Mouse (Mus musculus) kidney, embryonic 15.5 days (tissue): ENCODE data around the gene Syne2. TPM values are rescaled to one million over a fixed set of nuclear protein-coding genes. Genes with fewer than 3 reads are reported as not detected.

ENCODE experiments used
- ATAC-seq: fragments of 200-750 bp; cut with Nextera tagmentation; replicated peaks from 2 replicates; pipeline ENCODE4 v1.8.0; 2017; ENCODE audit warnings: moderate TSS enrichment; ENCODE audit not compliant: low FRiP score
- H3K27ac ChIP-seq: fragments of 300-500 bp; sonication (generic); 2 replicates; pipeline ENCODE4 v1.5.1; 2015; ENCODE audit warnings: mild to moderate bottlenecking, inconsistent platforms
- H3K27me3 ChIP-seq: fragments of 300-500 bp; sonication (generic); 2 replicates; pipeline ENCODE4 v1.6.1; 2015; ENCODE audit warnings: inconsistent platforms
- H3K36me3 ChIP-seq: fragments of 300-500 bp; sonication (generic); 2 replicates; pipeline ENCODE4 v1.6.1; 2015; ENCODE audit warnings: inconsistent platforms
- H3K4me1 ChIP-seq: fragments of 300-500 bp; sonication (generic); 2 replicates; pipeline ENCODE4 v1.6.1; 2015; ENCODE audit warnings: inconsistent platforms
- H3K4me2 ChIP-seq: fragments of 300-500 bp; sonication (generic); 2 replicates; pipeline ENCODE4 v1.6.1; 2015; ENCODE audit warnings: moderate library complexity, mild to moderate bottlenecking, inconsistent platforms
- H3K4me3 ChIP-seq: fragments of 300-500 bp; sonication (generic); replicated peaks from 2 replicates; pipeline ENCODE4 v1.5.1; 2015; ENCODE audit warnings: mild to moderate bottlenecking, inconsistent platforms
- H3K9ac ChIP-seq: fragments of 300-500 bp; sonication (generic); 2 replicates; pipeline ENCODE4 v1.6.1; 2015; ENCODE audit warnings: mild to moderate bottlenecking, inconsistent platforms
- H3K9me3 ChIP-seq: fragments of 300-500 bp; sonication (generic); replicated peaks from 2 replicates; pipeline ENCODE4 v1.6.1; 2016; ENCODE audit warnings: inconsistent platforms
- WGBS: fragments of 180-500 bp; shearing (Covaris S2); methylation state at CpG from one replicate; pipeline ENCODE4 v1.1.7; 2015; ENCODE audit warnings: mixed read lengths; 5-methylcytosine and 5-hydroxymethylcytosine counted together
- polyA plus RNA-seq: library from polyadenylated mRNA; unstranded; fragments of >200 nt; fragmentation: Nextera tagmentation; extraction: Ambion mirVana; gene quantifications from 2 replicates; pipeline ENCODE4 v1.2.1, GENCODE M21; 2015

Gene Syne2
- polyA plus RNA-seq, 1 experiment from 2014 or later, result 60.9 TPM

DNA sequence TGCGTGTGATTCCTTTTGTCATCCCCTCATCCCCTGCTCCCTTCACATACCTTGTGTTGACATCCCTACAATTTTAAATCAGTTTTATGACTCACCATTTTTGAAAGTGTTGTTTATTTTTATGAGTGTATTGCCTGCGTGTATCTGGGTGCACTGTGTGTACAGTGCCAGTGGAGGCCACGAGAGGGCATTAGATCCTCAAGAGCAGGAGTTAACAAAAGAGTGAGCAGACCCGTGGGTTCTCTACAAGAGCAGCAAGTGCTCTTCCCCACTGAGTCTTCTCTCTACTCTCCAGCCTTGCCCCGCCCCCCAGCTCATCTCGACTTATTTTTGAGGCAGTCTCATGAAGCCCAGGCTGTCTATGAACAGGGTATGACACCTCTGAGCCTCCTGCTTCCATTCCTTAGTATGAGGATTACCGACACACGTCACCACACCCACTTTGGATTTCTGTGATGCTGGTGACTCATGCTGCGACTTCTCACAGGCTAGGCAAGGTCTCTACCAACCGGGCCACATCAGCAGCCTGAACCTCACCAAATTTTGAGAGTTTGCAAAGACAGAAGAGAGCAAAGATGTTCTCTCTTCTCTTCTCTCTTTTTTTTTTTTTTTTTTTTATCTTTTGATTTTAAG is 174.4 kb downstream of the Syne2 start:
- Histone ChIP-seq H3K27me3 (no peaks in the 10 kb centered on the region), H3K36me3 (peaks cover 76% of the 10 kb centered on the region), H3K9ac (no peak overlapping the region), H3K27ac (no peak overlapping the region), H3K4me1 (no peaks in the 10 kb centered on the region), H3K4me2 (no peak overlapping the region), H3K4me3 (no peak overlapping the region), H3K9me3 (no peaks in the 10 kb centered on the region)
- WGBS, result 87% methylated on average over 10 of the region's 10 CpGs
- no peak for ATAC-seq

DNA sequence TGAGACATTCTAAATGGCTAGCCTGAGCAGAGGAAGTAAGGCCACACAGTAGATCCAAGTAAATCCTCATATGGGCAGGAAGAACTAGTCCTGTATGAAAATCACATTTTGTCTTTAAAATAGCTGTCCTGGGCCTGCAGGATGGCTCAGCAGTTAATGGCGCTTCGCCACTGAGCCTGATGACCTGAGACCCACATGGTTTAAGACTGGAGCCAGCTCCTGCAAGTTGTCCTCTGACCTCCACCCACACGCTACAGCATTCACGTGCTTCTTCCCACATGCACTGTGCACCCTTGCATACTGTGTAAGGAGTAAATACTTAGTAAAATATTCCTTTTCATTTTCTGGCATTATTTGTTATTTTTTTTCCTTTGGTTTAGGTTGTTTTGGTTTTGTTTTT is 175.0 kb downstream of the Syne2 start:
- no peak overlapping the region for H3K4me3 ChIP-seq
- H3K4me2 ChIP-seq, result no peak overlapping the region
- H3K4me1 ChIP-seq, result no peaks in the 10 kb centered on the region
- 86% methylated on average over 4 of the region's 4 CpGs for WGBS
- H3K27me3 ChIP-seq, result no peaks in the 10 kb centered on the region
- no peak overlapping the region for H3K27ac ChIP-seq
- peaks cover 76% of the 10 kb centered on the region for H3K36me3 ChIP-seq
- ATAC-seq, result no peak
- no peaks in the 10 kb centered on the region for H3K9me3 ChIP-seq
- H3K9ac ChIP-seq, result no peak overlapping the region

DNA sequence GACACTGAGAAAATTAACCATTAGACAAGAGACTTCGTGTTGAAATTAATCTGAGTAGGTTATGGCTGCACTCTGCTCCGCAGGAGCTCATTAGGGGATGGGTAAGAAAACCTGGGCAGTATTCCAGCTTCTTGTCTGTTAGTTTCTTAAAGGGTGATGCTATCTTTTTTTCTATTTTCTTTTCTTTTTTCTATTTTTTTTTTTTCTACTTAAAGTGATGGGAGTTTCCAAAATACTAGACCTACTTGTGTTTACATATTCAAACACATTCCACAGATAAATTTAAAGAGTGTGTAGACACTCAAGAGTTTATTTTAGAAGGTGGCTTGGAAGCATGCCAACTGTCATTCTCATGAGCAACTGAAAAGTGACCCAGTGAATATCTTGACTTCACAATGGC is 177.2 kb downstream of the Syne2 start:
- H3K4me2 ChIP-seq, result no peak overlapping the region
- no peak overlapping the region for H3K27ac ChIP-seq
- H3K9ac ChIP-seq, result no peak overlapping the region
- H3K9me3 ChIP-seq, result no peaks in the 10 kb centered on the region
- 0 out of 2 replicates have a peak, but pooled peaks cover 5% of the 10 kb centered on the region for H3K4me1 ChIP-seq
- H3K36me3 ChIP-seq, result peaks cover 61% of the 10 kb centered on the region
- WGBS, result 44% methylated on average over 2 of the region's 2 CpGs
- H3K27me3 ChIP-seq, result no peaks in the 10 kb centered on the region
- H3K4me3 ChIP-seq, result no peak overlapping the region
- no peak for ATAC-seq

DNA sequence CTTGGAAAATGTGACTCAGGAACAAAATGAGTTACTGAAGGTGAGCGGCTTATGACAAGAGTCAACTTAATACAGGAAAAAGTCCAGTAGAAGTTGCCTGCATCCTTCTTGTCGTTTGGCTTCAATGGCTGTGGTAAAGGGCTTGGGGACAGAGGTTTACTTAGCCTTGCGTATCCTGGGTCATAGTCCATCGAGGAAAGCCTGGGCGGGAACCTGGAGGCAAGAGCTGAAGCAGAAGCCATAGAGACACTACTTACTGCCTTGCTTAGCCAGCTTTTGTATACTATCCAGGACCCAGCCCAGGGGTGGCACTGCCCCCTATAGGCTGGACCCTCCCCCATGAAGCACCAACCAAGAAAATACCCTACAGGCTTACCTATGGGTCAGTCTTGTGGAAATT is 179.6 kb downstream of the Syne2 start:
- Histone ChIP-seq H3K9me3 (no peaks in the 10 kb centered on the region), H3K27ac (no peak overlapping the region), H3K4me1 (0 out of 2 replicates have a peak, but pooled peaks cover 5% of the 10 kb centered on the region), H3K9ac (no peak overlapping the region), H3K36me3 (peaks cover 59% of the 10 kb centered on the region), H3K4me3 (no peak overlapping the region), H3K4me2 (no peak overlapping the region), H3K27me3 (no peaks in the 10 kb centered on the region)
- WGBS, result 86% methylated on average over 5 of the region's 5 CpGs
- no peak for ATAC-seq

DNA sequence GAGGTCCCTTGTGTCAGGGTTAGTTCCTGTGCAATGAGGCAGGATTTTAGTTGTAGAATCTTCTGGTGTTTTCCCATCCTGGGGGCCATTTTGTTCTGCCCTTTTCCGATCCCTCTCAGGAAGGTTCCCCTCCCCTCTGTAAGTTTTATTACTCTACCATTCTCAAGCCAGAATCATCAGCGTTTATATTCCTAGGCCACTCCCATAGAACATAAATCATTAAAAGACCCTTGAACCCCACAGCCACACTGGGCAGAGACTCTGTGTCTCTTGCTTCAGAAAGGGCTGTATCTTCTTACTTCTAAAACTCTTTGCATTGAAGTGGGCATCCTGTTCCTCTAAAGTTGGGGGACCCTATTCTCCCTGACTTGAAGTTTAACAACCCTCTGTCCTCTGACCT is 180.5 kb downstream of the Syne2 start:
- peaks cover 58% of the 10 kb centered on the region for H3K36me3 ChIP-seq
- no peak overlapping the region for H3K4me3 ChIP-seq
- H3K9ac ChIP-seq, result no peak overlapping the region
- 30% methylated on average over 2 of the region's 2 CpGs for WGBS
- no peaks in the 10 kb centered on the region for H3K27me3 ChIP-seq
- no peak for ATAC-seq
- H3K9me3 ChIP-seq, result no peaks in the 10 kb centered on the region
- no peak overlapping the region for H3K4me2 ChIP-seq
- H3K27ac ChIP-seq, result no peak overlapping the region
- H3K4me1 ChIP-seq, result 0 out of 2 replicates have a peak, but pooled peaks cover 5% of the 10 kb centered on the region

DNA sequence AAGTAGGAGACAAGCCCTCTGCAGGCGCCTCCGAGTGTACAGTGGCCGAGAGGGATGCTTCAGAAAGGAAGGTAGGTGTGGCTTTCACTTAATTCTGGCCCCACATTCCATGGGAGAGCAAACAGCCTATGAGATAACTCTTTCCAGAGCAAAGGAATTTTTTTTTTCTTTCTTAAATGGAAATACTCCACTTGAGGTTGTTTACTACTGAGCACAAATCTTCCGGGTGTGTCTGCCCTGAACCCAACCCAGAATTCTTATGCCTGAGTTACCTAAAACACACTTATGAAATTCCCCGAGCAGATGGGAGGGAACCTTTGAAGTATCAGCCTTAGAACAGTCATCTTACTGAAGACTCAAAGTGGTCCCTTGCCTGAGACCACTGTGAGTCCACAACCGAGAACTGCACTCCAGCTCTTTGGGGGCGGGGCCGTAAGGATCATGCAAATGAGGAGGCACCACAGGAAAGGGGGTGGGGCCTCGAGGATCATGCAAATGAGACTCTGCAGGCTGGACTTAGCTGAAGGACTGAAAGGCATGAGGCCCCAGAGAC is 186.8 kb downstream of the Syne2 start:
- ATAC-seq, result 0 out of 2 replicates have a peak, but pooled peaks have one; percentile 60
- no peak overlapping the region for H3K4me3 ChIP-seq
- no peak overlapping the region for H3K9ac ChIP-seq
- 51% methylated on average over 9 of the region's 9 CpGs for WGBS
- H3K27me3 ChIP-seq, result no peaks in the 10 kb centered on the region
- H3K9me3 ChIP-seq, result no peaks in the 10 kb centered on the region
- no peak overlapping the region for H3K4me2 ChIP-seq
- no peaks in the 10 kb centered on the region for H3K4me1 ChIP-seq
- no peak overlapping the region for H3K27ac ChIP-seq
- peaks cover 72% of the 10 kb centered on the region for H3K36me3 ChIP-seq

DNA sequence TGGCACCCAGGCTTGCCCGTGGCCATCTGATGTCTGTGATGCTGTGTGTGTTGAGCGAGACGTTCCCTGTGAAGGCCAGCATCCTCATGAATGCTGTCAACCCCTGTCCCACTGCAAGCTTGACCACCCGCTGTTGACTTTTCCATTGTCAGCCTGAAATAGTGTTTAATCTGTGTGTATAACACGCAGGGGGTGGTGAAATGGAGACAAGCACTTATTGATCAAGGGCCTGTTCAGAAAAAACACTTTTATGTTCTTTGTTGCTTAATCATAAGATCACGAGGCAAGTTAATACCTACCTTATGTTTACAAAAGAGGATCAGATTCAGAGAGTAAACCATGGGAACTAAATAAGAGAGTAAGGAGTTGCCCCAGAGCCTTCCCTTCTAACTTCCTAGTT is 191.1 kb downstream of the Syne2 start:
- ATAC-seq, result no peak
- no peak overlapping the region for H3K4me3 ChIP-seq
- no peaks in the 10 kb centered on the region for H3K4me1 ChIP-seq
- no peaks in the 10 kb centered on the region for H3K9me3 ChIP-seq
- H3K36me3 ChIP-seq, result peaks cover 54% of the 10 kb centered on the region
- no peak overlapping the region for H3K27ac ChIP-seq
- no peak overlapping the region for H3K4me2 ChIP-seq
- 81% methylated on average over 6 of the region's 6 CpGs for WGBS
- no peaks in the 10 kb centered on the region for H3K27me3 ChIP-seq
- no peak overlapping the region for H3K9ac ChIP-seq

DNA sequence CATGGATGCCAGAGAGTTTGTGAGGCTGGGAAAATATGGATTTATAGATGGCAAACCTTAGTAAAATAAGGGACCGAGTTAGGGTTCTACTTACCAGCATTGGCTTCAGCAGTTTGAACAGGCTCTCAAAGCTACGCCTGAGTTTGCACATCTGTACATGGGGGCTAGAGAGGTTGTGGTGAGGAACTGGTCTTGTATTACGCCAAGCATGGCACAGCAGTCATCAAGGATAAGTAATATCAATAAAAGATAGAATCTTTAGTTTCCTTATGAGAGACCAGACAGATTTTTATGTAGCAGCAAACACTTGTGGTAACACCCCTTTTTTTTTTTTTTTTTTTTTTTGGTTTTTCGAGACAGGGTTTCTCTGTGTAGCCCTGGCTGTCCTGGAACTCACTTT is 194.9 kb downstream of the Syne2 start:
- Histone ChIP-seq H3K4me1 (no peaks in the 10 kb centered on the region), H3K4me3 (no peak overlapping the region), H3K27me3 (no peaks in the 10 kb centered on the region), H3K9me3 (no peaks in the 10 kb centered on the region), H3K27ac (no peak overlapping the region), H3K4me2 (no peak overlapping the region), H3K9ac (no peak overlapping the region), H3K36me3 (peaks cover 46% of the 10 kb centered on the region)
- 88% methylated on average over 3 of the region's 4 CpGs for WGBS
- ATAC-seq, result no peak

DNA sequence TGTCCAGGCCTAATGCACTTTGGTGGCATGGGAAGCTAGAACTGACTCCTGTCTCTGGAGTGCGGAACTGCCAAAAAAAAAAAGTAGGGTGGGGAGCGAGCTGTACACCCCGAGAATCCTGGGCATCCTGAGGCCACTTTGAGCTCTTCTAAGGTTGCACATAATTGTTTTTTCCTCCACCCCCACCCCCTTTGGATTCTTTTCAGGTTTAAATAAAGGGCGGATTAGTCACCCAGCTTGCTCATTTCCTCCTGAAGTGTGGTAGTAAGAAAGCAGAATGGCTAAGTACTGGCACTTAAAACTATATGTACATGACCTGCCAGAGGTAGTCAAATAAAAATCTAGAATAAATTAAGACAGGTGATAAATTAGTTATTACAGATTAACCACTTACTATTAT is 195.5 kb downstream of the Syne2 start:
- no peak for ATAC-seq
- peaks cover 43% of the 10 kb centered on the region for H3K36me3 ChIP-seq
- H3K27me3 ChIP-seq, result no peaks in the 10 kb centered on the region
- H3K4me3 ChIP-seq, result no peak overlapping the region
- H3K9me3 ChIP-seq, result no peaks in the 10 kb centered on the region
- H3K9ac ChIP-seq, result no peak overlapping the region
- no peak overlapping the region for H3K27ac ChIP-seq
- 61% methylated on average over 4 of the region's 4 CpGs for WGBS
- no peak overlapping the region for H3K4me2 ChIP-seq
- H3K4me1 ChIP-seq, result no peaks in the 10 kb centered on the region

DNA sequence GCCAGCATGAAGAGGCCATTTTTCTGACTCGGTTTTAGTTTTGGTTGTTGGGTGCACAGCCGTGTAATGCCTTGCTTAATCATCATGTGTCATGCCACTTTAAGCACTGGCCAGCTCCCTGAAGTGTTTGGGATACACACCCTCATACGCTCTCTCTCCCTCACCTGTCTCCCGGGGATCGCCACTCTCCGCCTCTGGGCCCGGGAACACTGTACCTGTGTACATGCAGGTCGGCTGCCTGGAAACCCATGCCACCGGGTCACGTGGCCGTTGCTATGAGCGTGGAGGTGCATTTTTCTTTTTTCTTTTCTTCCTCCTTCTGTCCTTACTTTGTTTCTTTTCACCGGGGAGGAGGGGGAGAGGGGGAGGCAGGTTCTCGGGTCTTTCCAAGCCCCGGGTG is 197.1 kb downstream of the Syne2 start:
- H3K4me3 ChIP-seq, result no peak overlapping the region
- H3K9me3 ChIP-seq, result no peaks in the 10 kb centered on the region
- no peaks in the 10 kb centered on the region for H3K4me1 ChIP-seq
- peaks cover 37% of the 10 kb centered on the region for H3K36me3 ChIP-seq
- H3K27ac ChIP-seq, result no peak overlapping the region
- H3K4me2 ChIP-seq, result no peak overlapping the region
- 89% methylated on average over 14 of the region's 15 CpGs for WGBS
- no peak overlapping the region for H3K9ac ChIP-seq
- no peaks in the 10 kb centered on the region for H3K27me3 ChIP-seq
- ATAC-seq, result no peak

DNA sequence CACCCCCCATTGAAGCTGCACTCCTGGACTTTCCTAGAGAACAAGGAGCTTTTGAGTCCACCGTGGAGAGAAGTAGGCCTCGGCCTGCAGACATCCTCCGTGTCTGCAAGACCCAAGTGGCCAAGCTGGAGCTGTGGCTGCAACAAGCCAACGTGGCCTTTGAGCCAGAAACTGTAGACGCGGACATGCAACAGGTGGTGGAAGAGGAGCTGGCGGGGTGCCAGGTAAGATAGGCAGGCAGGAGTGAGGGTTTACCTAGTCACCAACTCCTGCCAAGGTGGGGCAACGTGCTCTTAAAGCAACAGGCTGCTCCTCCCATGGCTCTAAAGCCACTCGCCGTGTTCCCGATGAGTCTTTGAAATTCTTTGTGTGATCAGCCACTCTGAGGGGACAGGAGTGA is 197.6 kb downstream of the Syne2 start:
- Histone ChIP-seq H3K27me3 (no peaks in the 10 kb centered on the region), H3K4me2 (no peak overlapping the region), H3K27ac (no peak overlapping the region), H3K9me3 (no peaks in the 10 kb centered on the region), H3K9ac (no peak overlapping the region), H3K4me1 (no peaks in the 10 kb centered on the region), H3K36me3 (peaks cover 37% of the 10 kb centered on the region), H3K4me3 (no peak overlapping the region)
- ATAC-seq, result no peak
- 85% methylated on average over 11 of the region's 11 CpGs for WGBS

DNA sequence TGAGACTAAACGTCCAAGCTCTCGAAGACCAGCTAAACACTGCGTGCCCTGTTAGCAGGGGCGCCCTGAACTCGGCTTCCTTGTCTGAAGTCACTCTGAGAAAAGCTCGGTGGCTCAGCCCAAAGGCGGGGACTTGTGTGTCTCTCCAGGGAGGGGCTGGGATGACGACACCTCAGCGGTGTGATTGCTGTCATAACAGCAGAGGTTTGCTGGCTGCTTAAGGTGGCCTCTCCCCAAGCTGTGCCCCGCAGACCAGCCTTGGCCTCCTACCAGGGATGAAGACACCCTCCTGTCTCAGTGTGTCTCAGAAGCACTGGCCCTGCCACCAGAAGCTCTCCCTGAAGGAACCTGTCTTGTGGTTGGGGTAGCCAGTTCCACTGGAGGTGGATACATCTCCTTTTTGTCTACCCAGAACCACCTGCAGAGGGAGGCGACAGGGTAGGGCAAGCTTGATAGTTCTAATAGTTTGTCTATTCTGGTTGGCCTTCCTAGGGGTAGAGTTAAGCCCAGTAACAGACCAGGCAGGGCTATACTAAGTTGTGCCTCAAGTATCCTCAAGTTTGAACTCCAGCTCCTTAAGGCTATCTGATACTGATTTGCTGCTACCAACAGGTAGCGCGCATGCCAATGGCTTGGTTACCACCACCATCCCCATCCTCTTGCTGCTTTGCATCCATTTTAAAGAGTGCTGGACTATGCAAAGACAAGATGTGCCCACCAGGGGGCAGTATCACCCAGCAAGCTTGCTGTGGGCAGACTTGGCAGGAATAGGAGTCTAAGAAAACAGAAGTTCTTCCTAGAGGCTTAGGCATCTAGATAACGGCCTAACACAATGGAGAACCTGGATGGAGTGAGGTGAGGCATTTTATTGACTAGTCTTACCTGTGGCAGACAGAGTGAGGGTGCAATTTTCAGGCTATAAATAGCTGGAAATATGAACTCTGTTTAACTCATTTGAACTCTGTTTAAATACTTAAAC is 198.5 kb downstream of the Syne2 start:
- no peak overlapping the region for H3K4me2 ChIP-seq
- no peaks in the 10 kb centered on the region for H3K4me1 ChIP-seq
- no peaks in the 10 kb centered on the region for H3K9me3 ChIP-seq
- WGBS, result 71% methylated on average over 14 of the region's 14 CpGs
- no peak overlapping the region for H3K27ac ChIP-seq
- no peaks in the 10 kb centered on the region for H3K27me3 ChIP-seq
- peak; percentile 25; the same call in 1 of the 2 replicates for ATAC-seq
- no peak overlapping the region for H3K4me3 ChIP-seq
- peaks cover 39% of the 10 kb centered on the region for H3K36me3 ChIP-seq
- no peak overlapping the region for H3K9ac ChIP-seq
